Mouse (Mus musculus): ENCODE results near the gene Eef1g.

DNA sequence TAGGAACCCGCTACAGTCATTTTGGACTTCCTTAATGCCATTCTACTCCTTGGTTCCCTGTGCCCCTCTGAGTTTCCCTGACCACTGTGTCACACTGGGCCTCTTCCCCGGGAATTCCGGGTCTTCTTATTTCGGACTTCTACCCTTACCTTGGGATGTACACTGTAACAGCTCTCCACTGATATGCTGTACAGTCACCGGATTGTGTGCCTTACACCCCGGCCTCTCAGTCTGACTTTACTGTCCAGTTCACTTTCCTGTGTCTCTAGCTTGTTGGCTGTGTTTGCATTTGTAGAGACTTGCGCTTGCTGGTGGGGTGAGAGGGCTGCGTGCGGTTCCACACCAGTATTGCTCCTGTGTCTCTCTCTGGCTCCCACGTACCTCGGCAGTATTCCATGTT is 36.7 kb upstream of the Eef1g start:
- TF ChIP-seq CTCF (IDR thresholded peaks at IDR 0.05; ENCODE audit: low read depth, low read length): no peak
- TF ChIP-seq POLR2AphosphoS5 (IDR thresholded peaks at IDR 0.05; ENCODE audit: insufficient replicate concordance, low read depth, low read length): no peak
- no peak for TF ChIP-seq GATA1 (IDR thresholded peaks at IDR 0.05; ENCODE audit: borderline replicate concordance, low read length)
- TF ChIP-seq GATA2 (IDR thresholded peaks at IDR 0.05; ENCODE audit: borderline replicate concordance, low read depth, low read length): no peak
